Mouse (Mus musculus) liver, adult 2 months (tissue): ENCODE data around the gene Klhdc10. TPM values are rescaled to one million over a fixed set of nuclear protein-coding genes. Genes with fewer than 3 reads are reported as not detected.
A peak's percentile ranks its signal among the peaks of the same experiment; 100 is the strongest.
"Not testable (repeated sequence)": the region's sequence is repeated elsewhere in the genome, so short reads cannot be mapped to it uniquely, and the experiment has no call there.

Experiments
- DNase-seq: peaks from one replicate; pipeline ENCODE4 v3.0.0-alpha.2; 2011; ENCODE audit warnings: low read depth, low spot score; ENCODE audit errors: extremely low read depth
- H3K27ac ChIP-seq: fragments of 200-500 bp; replicated peaks from 2 replicates; pipeline ENCODE4 v1.5.1; 2012; ENCODE audit warnings: low read depth, mild to moderate bottlenecking, control low read depth, inconsistent platforms, low read length; ENCODE audit not compliant: insufficient read depth
- H3K27me3 ChIP-seq: fragments of 200-500 bp; 2 replicates; pipeline ENCODE4 v1.6.1; 2012; ENCODE audit warnings: mild to moderate bottlenecking, moderate library complexity, low read length, inconsistent platforms; ENCODE audit not compliant: control insufficient read depth, insufficient read depth
- H3K36me3 ChIP-seq: fragments of 200-500 bp; 2 replicates; pipeline ENCODE4 v1.6.1; 2012; ENCODE audit warnings: low read length, inconsistent platforms; ENCODE audit not compliant: control insufficient read depth, insufficient read depth
- H3K4me1 ChIP-seq: fragments of 200-500 bp; 2 replicates; pipeline ENCODE4 v1.6.1; 2011; ENCODE audit warnings: low read length; ENCODE audit not compliant: control insufficient read depth, insufficient read depth
- H3K4me3 ChIP-seq: fragments of 200-500 bp; 2 replicates; pipeline ENCODE4 v1.5.1; 2011; ENCODE audit warnings: low read depth, mild to moderate bottlenecking, control low read depth, low read length, moderate library complexity; ENCODE audit not compliant: insufficient read depth
- H3K79me2 ChIP-seq: fragments of 200-500 bp; 2 replicates; pipeline ENCODE4 v1.6.1; 2012; ENCODE audit warnings: inconsistent platforms, mild to moderate bottlenecking, low read length, moderate library complexity; ENCODE audit not compliant: control insufficient read depth, insufficient read depth
- H3K9ac ChIP-seq: fragments of 200-500 bp; 2 replicates; pipeline ENCODE4 v1.6.1; 2012; ENCODE audit warnings: low read depth, mild to moderate bottlenecking, control low read depth, inconsistent platforms, low read length
- CTCF ChIP-seq: fragments of 200-500 bp; IDR thresholded peaks from 2 replicates; pipeline ENCODE4 v1.5.1; 2011; ENCODE audit warnings: low read depth, low read length, control low read depth
- POLR2A ChIP-seq: fragments of 200-500 bp; IDR thresholded peaks from 2 replicates; pipeline ENCODE4 v1.6.1; 2011; ENCODE audit warnings: low read length, control low read depth; ENCODE audit not compliant: insufficient read depth; ENCODE audit errors: extremely low read depth
- WGBS: fragments of 180-500 bp; shearing (Covaris S2); methylation state at CpG from one replicate; pipeline ENCODE4 v1.1.7; 2018; 5-methylcytosine and 5-hydroxymethylcytosine counted together
- polyA plus RNA-seq: library from polyadenylated mRNA; depleted of rRNA; stranded (reverse); fragments of >200 nt; gene quantifications from 2 replicates; pipeline ENCODE4 v1.2.3, GENCODE M21; 2012
- total RNA-seq: library from RNA; depleted of rRNA; stranded (reverse); fragments of >200 nt; gene quantifications from 2 replicates; pipeline ENCODE4 v1.2.3, GENCODE M21; 2014

The Klhdc10 gene
- total and polyA plus RNA-seq, 2 experiments, result 18.8 to 18.9 TPM

- Histone ChIP-seq H3K79me2 (no peaks in the 10 kb centered on the region), H3K36me3 (peaks cover 58% of the 10 kb centered on the region), H3K27ac (no peak overlapping the region), H3K27me3 (no peaks in the 10 kb centered on the region), H3K4me3 (no peak overlapping the region), H3K9ac (no peak overlapping the region), H3K4me1 (no peaks in the 10 kb centered on the region)
- no peak for TF ChIP-seq POLR2A
- no peak for TF ChIP-seq CTCF
- 97% methylated on average over 17 of the region's 17 CpGs for WGBS
- DNase-seq, result no peak
Measured at GRCm38 (mm10) chr6:30372627-30373369, 28.9 kb upstream of the Klhdc10 start.

- Histone ChIP-seq H3K9ac (no peak overlapping the region), H3K27me3 (no peaks in the 10 kb centered on the region), H3K27ac (no peak overlapping the region), H3K4me1 (no peaks in the 10 kb centered on the region), H3K79me2 (no peaks in the 10 kb centered on the region), H3K36me3 (peaks cover 45% of the 10 kb centered on the region), H3K4me3 (no peak overlapping the region)
- 87% methylated on average over 16 of the region's 16 CpGs for WGBS
- TF ChIP-seq POLR2A (no peak), CTCF (no peak)
- no peak for DNase-seq
Measured at GRCm38 (mm10) chr6:30374731-30375510, 26.7 kb upstream of the Klhdc10 start.

GRCm38 (mm10) chr6:30375791-30376190 is 25.9 kb upstream of the Klhdc10 start:
- Histone ChIP-seq H3K9ac (no peak overlapping the region), H3K4me3 (no peak overlapping the region), H3K27me3 (no peaks in the 10 kb centered on the region), H3K4me1 (no peaks in the 10 kb centered on the region), H3K36me3 (peaks cover 44% of the 10 kb centered on the region), H3K27ac (no peak overlapping the region), H3K79me2 (no peaks in the 10 kb centered on the region)
- no peak for DNase-seq
- 71% methylated on average over 1 of the region's 1 CpGs for WGBS
- no peak for TF ChIP-seq POLR2A
- no peak for TF ChIP-seq CTCF

- H3K4me1 ChIP-seq, result no peaks in the 10 kb centered on the region
Measured at GRCm38 (mm10) chr6:30381116-30381515, 20.6 kb upstream of the Klhdc10 start.

GRCm38 (mm10) chr6:30390271-30390670 is 11.4 kb upstream of the Klhdc10 start:
- Histone ChIP-seq H3K36me3 (peaks cover 15% of the 10 kb centered on the region), H3K9ac (peak overlapping the region; percentile 92), H3K4me3 (peak overlapping the region; percentile 97)
- H3K27ac ChIP-seq, H3K79me2 ChIP-seq, H3K27me3 ChIP-seq, DNase-seq, H3K4me1 ChIP-seq: not testable (repeated sequence)
- WGBS, result 10% methylated on average over 4 of the region's 4 CpGs

More at GRCm38 (mm10) chr6:30381116-30381515, 20.6 kb upstream of the Klhdc10 start:
- peaks cover 39% of the 10 kb centered on the region for H3K36me3 ChIP-seq
- 79% methylated on average over 3 of the region's 3 CpGs for WGBS
- TF ChIP-seq CTCF, result no peak
- TF ChIP-seq POLR2A, result no peak
- no peak overlapping the region for H3K27ac ChIP-seq
- H3K4me3 ChIP-seq, result no peak overlapping the region
- no peak overlapping the region for H3K9ac ChIP-seq
- H3K79me2 ChIP-seq, result no peaks in the 10 kb centered on the region; the same call in 1 of the 2 replicates
- H3K27me3 ChIP-seq, result no peaks in the 10 kb centered on the region
- DNase-seq, result no peak
